Mouse (Mus musculus): ENCODE data around the gene Hecw2. TPM values are rescaled to one million over a fixed set of nuclear protein-coding genes. Genes with fewer than 3 reads are reported as not detected.

Gene Hecw2
- polyA plus RNA-seq, 1 experiment from 2014 or later: 5.7 TPM

DNA sequence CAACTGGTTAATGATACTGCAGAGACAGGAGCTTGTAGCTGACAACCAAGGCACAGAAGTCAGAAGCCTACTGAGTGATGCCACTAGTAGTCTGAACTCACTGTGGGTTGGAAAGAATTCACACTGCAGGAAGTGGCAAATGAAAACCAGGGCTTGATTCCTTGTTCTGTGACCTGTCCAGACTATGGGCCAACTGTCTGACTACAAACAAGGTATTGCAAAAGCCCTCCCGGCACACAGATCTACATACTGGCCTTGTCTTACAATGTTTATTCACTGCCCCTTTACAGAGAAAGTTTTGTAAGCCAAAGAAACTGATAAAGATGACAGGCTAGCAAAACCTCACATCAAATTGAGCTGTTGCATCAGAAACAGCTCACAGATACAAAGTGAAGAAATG is 284.7 kb downstream of the Hecw2 start:
- H3K27me3 ChIP-seq: no peaks in the 10 kb centered on the region
- no peak overlapping the region for H3K4me3 ChIP-seq (replicated peaks)
- H3K36me3 ChIP-seq: no peaks in the 10 kb centered on the region
- no peaks in the 10 kb centered on the region for H3K4me1 ChIP-seq (replicated peaks)
- H3K9me3 ChIP-seq: no peaks in the 10 kb centered on the region
- H3K4me2 ChIP-seq (replicated peaks): no peak overlapping the region
- WGBS: 85% methylated on average over 1 of the region's 1 CpGs
- no peak overlapping the region for H3K9ac ChIP-seq (replicated peaks)
- H3K27ac ChIP-seq: no peak overlapping the region
- no peak for ATAC-seq

- no peaks in the 10 kb centered on the region for H3K9me3 ChIP-seq
- no peaks in the 10 kb centered on the region for H3K36me3 ChIP-seq
- ATAC-seq: peak; percentile 79
- no peak overlapping the region for H3K4me3 ChIP-seq (replicated peaks)
- H3K9ac ChIP-seq (replicated peaks): no peak overlapping the region
- no peak overlapping the region for H3K4me2 ChIP-seq (replicated peaks)
- no peaks in the 10 kb centered on the region for H3K27me3 ChIP-seq
- no peak overlapping the region for H3K27ac ChIP-seq
- no peaks in the 10 kb centered on the region for H3K4me1 ChIP-seq (replicated peaks)
- WGBS: 16% methylated on average over 3 of the region's 3 CpGs
These were observed 285.9 kb downstream of the Hecw2 start for GRCm38 (mm10) chr1:53909118-53909517.

GRCm38 (mm10) chr1:53906175-53906574 is 288.8 kb downstream of the Hecw2 start:
- Histone ChIP-seq H3K9ac (replicated peaks) (no peak overlapping the region), H3K4me2 (replicated peaks) (no peak overlapping the region), H3K4me3 (replicated peaks) (no peak overlapping the region), H3K36me3 (peaks cover 14% of the 10 kb centered on the region; the same call in 1 of the 2 replicates), H3K9me3 (no peaks in the 10 kb centered on the region), H3K27me3 (no peaks in the 10 kb centered on the region), H3K4me1 (replicated peaks) (no peaks in the 10 kb centered on the region), H3K27ac (no peak overlapping the region)
- no peak for ATAC-seq
- 86% methylated on average over 3 of the region's 3 CpGs for WGBS

- Histone ChIP-seq H3K4me2 (replicated peaks) (no peak overlapping the region), H3K9me3 (no peaks in the 10 kb centered on the region), H3K36me3 (peaks cover 14% of the 10 kb centered on the region; the same call in 1 of the 2 replicates), H3K4me3 (replicated peaks) (no peak overlapping the region), H3K27me3 (no peaks in the 10 kb centered on the region), H3K27ac (no peak overlapping the region), H3K9ac (replicated peaks) (no peak overlapping the region), H3K4me1 (replicated peaks) (no peaks in the 10 kb centered on the region)
- no peak for ATAC-seq
- WGBS: 95% methylated on average over 2 of the region's 2 CpGs
These were observed 294.6 kb downstream of the Hecw2 start for GRCm38 (mm10) chr1:53900416-53900815.

- Histone ChIP-seq H3K9ac (replicated peaks) (no peak overlapping the region), H3K4me2 (replicated peaks) (no peak overlapping the region), H3K27ac (no peak overlapping the region), H3K4me3 (replicated peaks) (no peak overlapping the region), H3K9me3 (no peaks in the 10 kb centered on the region), H3K36me3 (no peaks in the 10 kb centered on the region), H3K4me1 (replicated peaks) (no peaks in the 10 kb centered on the region), H3K27me3 (no peaks in the 10 kb centered on the region)
- no peak for ATAC-seq
- 93% methylated on average over 5 of the region's 5 CpGs for WGBS
These were observed 300.7 kb downstream of the Hecw2 start for GRCm38 (mm10) chr1:53894299-53894698.

- no peak overlapping the region for H3K4me2 ChIP-seq (replicated peaks)
- no peak overlapping the region for H3K9ac ChIP-seq (replicated peaks)
- no peaks in the 10 kb centered on the region for H3K9me3 ChIP-seq
- ATAC-seq: no peak
- no peak overlapping the region for H3K4me3 ChIP-seq (replicated peaks)
- no peaks in the 10 kb centered on the region for H3K27me3 ChIP-seq
- H3K4me1 ChIP-seq (replicated peaks): no peaks in the 10 kb centered on the region
- no peaks in the 10 kb centered on the region for H3K36me3 ChIP-seq
- H3K27ac ChIP-seq: no peak overlapping the region
- WGBS: 45% methylated on average over 3 of the region's 3 CpGs
These were observed 304.6 kb downstream of the Hecw2 start for GRCm38 (mm10) chr1:53890380-53890779.

GRCm38 (mm10) chr1:53889806-53890205 is 305.2 kb downstream of the Hecw2 start:
- Histone ChIP-seq H3K27ac (no peak overlapping the region), H3K9ac (replicated peaks) (no peak overlapping the region), H3K27me3 (no peaks in the 10 kb centered on the region), H3K9me3 (no peaks in the 10 kb centered on the region), H3K4me3 (replicated peaks) (no peak overlapping the region), H3K4me2 (replicated peaks) (no peak overlapping the region), H3K4me1 (replicated peaks) (no peaks in the 10 kb centered on the region), H3K36me3 (no peaks in the 10 kb centered on the region)
- no peak for ATAC-seq
- 90% methylated on average over 3 of the region's 3 CpGs for WGBS

DNA sequence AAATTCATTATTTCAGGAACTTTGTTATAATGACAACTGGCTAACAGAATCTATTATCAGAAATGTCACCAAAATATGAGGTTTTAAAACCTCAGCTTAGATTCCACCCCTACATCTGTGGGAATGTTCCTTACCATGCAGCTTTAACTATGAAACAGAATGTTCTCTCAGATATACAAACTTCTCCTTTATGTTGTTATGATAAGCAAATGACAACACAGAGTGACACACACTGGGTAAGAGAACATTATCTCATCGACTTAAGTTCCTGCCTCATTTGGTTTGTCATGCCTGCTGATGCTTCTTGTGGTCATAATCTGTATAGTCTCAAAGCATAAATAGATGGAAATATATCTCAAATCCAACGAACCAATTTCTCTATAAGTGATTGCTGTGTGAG is 312.5 kb downstream of the Hecw2 start:
- no peak overlapping the region for H3K9ac ChIP-seq (replicated peaks)
- no peaks in the 10 kb centered on the region for H3K4me1 ChIP-seq (replicated peaks)
- H3K27ac ChIP-seq: no peak overlapping the region
- no peaks in the 10 kb centered on the region; the same call in 1 of the 2 replicates for H3K36me3 ChIP-seq
- no peaks in the 10 kb centered on the region for H3K9me3 ChIP-seq
- WGBS: 82% methylated on average over 2 of the region's 2 CpGs
- ATAC-seq: no peak
- no peaks in the 10 kb centered on the region for H3K27me3 ChIP-seq
- no peak overlapping the region for H3K4me2 ChIP-seq (replicated peaks)
- H3K4me3 ChIP-seq (replicated peaks): no peak overlapping the region

- no peaks in the 10 kb centered on the region for H3K4me1 ChIP-seq (replicated peaks)
- H3K4me2 ChIP-seq (replicated peaks): no peak overlapping the region
- H3K36me3 ChIP-seq: no peaks in the 10 kb centered on the region
- H3K4me3 ChIP-seq (replicated peaks): no peak overlapping the region
- no peaks in the 10 kb centered on the region for H3K27me3 ChIP-seq
- 91% methylated on average over 5 of the region's 5 CpGs for WGBS
- no peaks in the 10 kb centered on the region for H3K9me3 ChIP-seq
- no peak overlapping the region for H3K9ac ChIP-seq (replicated peaks)
- H3K27ac ChIP-seq: no peak overlapping the region
- ATAC-seq: no peak
These were observed 319.0 kb downstream of the Hecw2 start for GRCm38 (mm10) chr1:53875919-53876318.

DNA sequence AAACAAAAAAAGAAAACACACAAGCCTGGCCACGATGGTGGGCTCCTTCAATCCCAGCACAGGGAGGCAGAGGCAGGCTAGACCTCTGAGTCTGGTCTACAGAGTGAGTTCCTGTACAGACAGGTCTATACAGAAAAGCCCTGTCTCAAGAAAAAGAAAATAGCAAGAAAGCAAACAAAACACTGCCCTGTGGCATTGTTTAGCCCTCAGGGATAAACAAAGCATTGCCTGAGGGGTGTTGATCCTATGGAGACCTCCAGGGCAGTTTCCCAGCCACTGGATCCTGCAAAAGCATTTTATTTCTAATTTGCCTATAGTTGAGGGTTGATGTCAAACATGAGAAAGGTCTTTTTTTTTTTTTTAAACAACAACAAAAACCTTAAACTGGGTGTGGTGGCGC is 327.7 kb downstream of the Hecw2 start:
- H3K27me3 ChIP-seq: no peaks in the 10 kb centered on the region
- H3K4me2 ChIP-seq (replicated peaks): no peak overlapping the region
- no peak for ATAC-seq
- no peak overlapping the region for H3K27ac ChIP-seq
- no peak overlapping the region for H3K9ac ChIP-seq (replicated peaks)
- 83% methylated on average over 2 of the region's 2 CpGs for WGBS
- no peak overlapping the region for H3K4me3 ChIP-seq (replicated peaks)
- H3K9me3 ChIP-seq: no peaks in the 10 kb centered on the region
- H3K36me3 ChIP-seq: no peaks in the 10 kb centered on the region
- no peaks in the 10 kb centered on the region for H3K4me1 ChIP-seq (replicated peaks)

- no peaks in the 10 kb centered on the region for H3K27me3 ChIP-seq
- H3K4me1 ChIP-seq (replicated peaks): no peaks in the 10 kb centered on the region
- H3K27ac ChIP-seq: no peak overlapping the region
- H3K9me3 ChIP-seq: no peaks in the 10 kb centered on the region
- H3K36me3 ChIP-seq: no peaks in the 10 kb centered on the region
- H3K4me2 ChIP-seq (replicated peaks): no peak overlapping the region
- H3K9ac ChIP-seq (replicated peaks): no peak overlapping the region
- H3K4me3 ChIP-seq (replicated peaks): no peak overlapping the region
- 15% methylated on average over 3 of the region's 3 CpGs for WGBS
- ATAC-seq: no peak
These were observed 328.5 kb downstream of the Hecw2 start for GRCm38 (mm10) chr1:53866374-53866902.

- no peak overlapping the region for H3K4me2 ChIP-seq (replicated peaks)
- no peaks in the 10 kb centered on the region for H3K4me1 ChIP-seq (replicated peaks)
- H3K27ac ChIP-seq: no peak overlapping the region
- ATAC-seq: no peak
- H3K4me3 ChIP-seq (replicated peaks): no peak overlapping the region
- H3K27me3 ChIP-seq: no peaks in the 10 kb centered on the region
- H3K9ac ChIP-seq (replicated peaks): no peak overlapping the region
- H3K9me3 ChIP-seq: no peaks in the 10 kb centered on the region
- 87% methylated on average over 3 of the region's 3 CpGs for WGBS
- H3K36me3 ChIP-seq: no peaks in the 10 kb centered on the region
These were observed 330.9 kb downstream of the Hecw2 start for GRCm38 (mm10) chr1:53864046-53864445.

DNA sequence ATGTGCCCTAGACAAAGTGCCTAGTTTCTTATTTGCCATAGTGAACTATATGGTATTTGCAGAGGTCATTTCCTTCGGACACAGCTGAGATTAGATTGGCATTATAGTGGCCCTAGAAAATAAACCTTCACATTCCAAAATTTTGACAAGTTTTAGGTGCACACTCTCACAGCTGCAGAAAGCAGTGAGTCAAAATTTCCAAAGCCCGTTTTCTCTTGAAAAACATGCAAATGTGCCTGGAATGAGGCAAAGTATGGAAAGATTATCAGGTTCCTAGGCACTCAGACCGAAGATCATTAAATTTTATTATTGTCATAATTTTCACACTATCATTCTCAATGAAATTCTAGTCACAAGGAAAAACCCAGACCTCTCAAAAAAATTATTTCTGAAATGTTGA is 334.4 kb downstream of the Hecw2 start:
- ATAC-seq: no peak
- H3K9ac ChIP-seq (replicated peaks): no peak overlapping the region
- no peak overlapping the region for H3K4me3 ChIP-seq (replicated peaks)
- no peaks in the 10 kb centered on the region for H3K4me1 ChIP-seq (replicated peaks)
- H3K27ac ChIP-seq: no peak overlapping the region
- no peaks in the 10 kb centered on the region for H3K27me3 ChIP-seq
- no peaks in the 10 kb centered on the region for H3K9me3 ChIP-seq
- H3K36me3 ChIP-seq: no peaks in the 10 kb centered on the region
- no peak overlapping the region for H3K4me2 ChIP-seq (replicated peaks)
- 89% methylated on average over 3 of the region's 3 CpGs for WGBS

Measured in midbrain, embryonic 13.5 days (tissue).